Mouse (Mus musculus): Measurements from ENCODE around the gene Cep104. TPM values are rescaled to one million over a fixed set of nuclear protein-coding genes. Genes with fewer than 3 reads are reported as not detected.

Gene Cep104
- total RNA-seq (2014; rRNA removed) (11.2 and 11.7 TPM in 2 replicates), polyA plus RNA-seq (2015; fragmentation: Nextera tagmentation; extraction: Ambion mirVana) (11.6 and 13.9 TPM in 2 replicates)

GRCm38 (mm10) chr4:153974431-153975291 lies at the start of gene Cep104, which contains the start of gene Dffb:
TSS of gene Cep104 (plus strand) at chr4:153975194.
TSS of gene Dffb (minus strand) at chr4:153975126.
- ATAC-seq = peak; percentile 97
- peak within 1 kb of the TSS; percentile 79 for H3K9ac ChIP-seq (replicated peaks; ENCODE audit: low read length)
- peak within 1 kb of the TSS; percentile 81 for H3K4me3 ChIP-seq (ENCODE audit: low read length)
- peak; percentile 12; the same call in 1 of the 2 replicates for TF ChIP-seq CTCF (IDR thresholded peaks at IDR 0.05; ENCODE audit: low read depth)
- H3K4me2 ChIP-seq (ENCODE audit: low read depth, low read length) = peak within 1 kb of the TSS; percentile 95
- H3K27ac ChIP-seq = peak within 1 kb of the TSS; percentile 85
- H3K27me3 ChIP-seq (ENCODE audit: insufficient read depth, low read length) = no peaks in the 10 kb centered on the region
- H3K9me3 ChIP-seq (ENCODE audit: low read length) = no peaks in the 10 kb centered on the region
- peak; percentile 98 for DNase-seq (ENCODE audit: low spot score)
- H3K36me3 ChIP-seq (ENCODE audit: insufficient read depth, low read length) = peaks cover 22% of the 10 kb centered on the region
- H3K4me1 ChIP-seq (ENCODE audit: insufficient read depth, low read length) = peaks cover 7% of the 10 kb centered on the region
- 1% methylated on average over 67 of the region's 68 CpGs for WGBS

GRCm38 (mm10) chr4:153928772-153929299 lies 46.2 kb upstream of the Cep104 start:
- TF ChIP-seq CTCF (IDR thresholded peaks at IDR 0.05; ENCODE audit: low read depth) = no peak
- no peak overlapping the region for H3K4me2 ChIP-seq (ENCODE audit: low read depth, low read length)
- no peak overlapping the region for H3K27ac ChIP-seq
- ATAC-seq (no peak), DNase-seq (ENCODE audit: low spot score) (no peak)
- no peak overlapping the region for H3K9ac ChIP-seq (replicated peaks; ENCODE audit: low read length)
- H3K4me3 ChIP-seq (ENCODE audit: low read length) = no peak overlapping the region
- H3K9me3 ChIP-seq (ENCODE audit: low read length) = no peaks in the 10 kb centered on the region
- WGBS = 54% methylated on average over 11 of the region's 11 CpGs
- no peaks in the 10 kb centered on the region for H3K4me1 ChIP-seq (ENCODE audit: insufficient read depth, low read length)
- H3K36me3 ChIP-seq (ENCODE audit: insufficient read depth, low read length) = no peaks in the 10 kb centered on the region
- H3K27me3 ChIP-seq (ENCODE audit: insufficient read depth, low read length) = no peaks in the 10 kb centered on the region

- Histone ChIP-seq H3K4me3 (ENCODE audit: low read length) (no peak overlapping the region), H3K9me3 (ENCODE audit: low read length) (no peaks in the 10 kb centered on the region), H3K27ac (no peak overlapping the region), H3K4me1 (ENCODE audit: insufficient read depth, low read length) (no peaks in the 10 kb centered on the region), H3K4me2 (ENCODE audit: low read depth, low read length) (no peak overlapping the region), H3K36me3 (ENCODE audit: insufficient read depth, low read length) (no peaks in the 10 kb centered on the region), H3K9ac (replicated peaks; ENCODE audit: low read length) (no peak overlapping the region), H3K27me3 (ENCODE audit: insufficient read depth, low read length) (no peaks in the 10 kb centered on the region)
- no peak for ATAC-seq
- 61% methylated on average over 10 of the region's 10 CpGs for WGBS
- TF ChIP-seq CTCF (IDR thresholded peaks at IDR 0.05; ENCODE audit: low read depth) = no peak
- no peak for DNase-seq (ENCODE audit: low spot score)
These were observed 45.6 kb upstream of the Cep104 start for GRCm38 (mm10) chr4:153929425-153929824.

- no peaks in the 10 kb centered on the region for H3K27me3 ChIP-seq (ENCODE audit: insufficient read depth, low read length)
- no peak overlapping the region for H3K27ac ChIP-seq
- no peak overlapping the region for H3K4me2 ChIP-seq (ENCODE audit: low read depth, low read length)
- ATAC-seq = no peak
- no peaks in the 10 kb centered on the region for H3K9me3 ChIP-seq (ENCODE audit: low read length)
- H3K36me3 ChIP-seq (ENCODE audit: insufficient read depth, low read length) = no peaks in the 10 kb centered on the region
- H3K4me3 ChIP-seq (ENCODE audit: low read length) = no peak overlapping the region
- no peak overlapping the region for H3K9ac ChIP-seq (replicated peaks; ENCODE audit: low read length)
- peak; percentile 45 for DNase-seq (ENCODE audit: low spot score)
- 43% methylated on average over 4 of the region's 4 CpGs for WGBS
- TF ChIP-seq CTCF (IDR thresholded peaks at IDR 0.05; ENCODE audit: low read depth) = no peak
- H3K4me1 ChIP-seq (ENCODE audit: insufficient read depth, low read length) = no peaks in the 10 kb centered on the region
These were observed 45.1 kb upstream of the Cep104 start for GRCm38 (mm10) chr4:153929921-153930320.

- no peak overlapping the region for H3K9ac ChIP-seq (replicated peaks; ENCODE audit: low read length)
- ATAC-seq (peak; percentile 41; the same call in 1 of the 2 replicates), DNase-seq (ENCODE audit: low spot score) (peak; percentile 77)
- H3K9me3 ChIP-seq (ENCODE audit: low read length) = no peaks in the 10 kb centered on the region
- H3K4me2 ChIP-seq (ENCODE audit: low read depth, low read length) = no peak overlapping the region
- H3K36me3 ChIP-seq (ENCODE audit: insufficient read depth, low read length) = no peaks in the 10 kb centered on the region
- H3K27ac ChIP-seq = no peak overlapping the region
- no peaks in the 10 kb centered on the region for H3K27me3 ChIP-seq (ENCODE audit: insufficient read depth, low read length)
- H3K4me3 ChIP-seq (ENCODE audit: low read length) = no peak overlapping the region
- WGBS = 48% methylated on average over 4 of the region's 4 CpGs
- TF ChIP-seq CTCF (IDR thresholded peaks at IDR 0.05; ENCODE audit: low read depth) = peak; percentile 90
- H3K4me1 ChIP-seq (ENCODE audit: insufficient read depth, low read length) = 0 out of 2 replicates have a peak, but pooled peaks cover 4% of the 10 kb centered on the region
These were observed 31.8 kb upstream of the Cep104 start for GRCm38 (mm10) chr4:153943243-153943642.

- ATAC-seq (no peak), DNase-seq (ENCODE audit: low spot score) (no peak)
- no peak overlapping the region for H3K4me3 ChIP-seq (ENCODE audit: low read length)
- H3K27ac ChIP-seq = no peak overlapping the region
- H3K36me3 ChIP-seq (ENCODE audit: insufficient read depth, low read length) = no peaks in the 10 kb centered on the region
- no peak overlapping the region for H3K9ac ChIP-seq (replicated peaks; ENCODE audit: low read length)
- 40% methylated on average over 6 of the region's 6 CpGs for WGBS
- no peak overlapping the region for H3K4me2 ChIP-seq (ENCODE audit: low read depth, low read length)
- no peaks in the 10 kb centered on the region for H3K9me3 ChIP-seq (ENCODE audit: low read length)
- TF ChIP-seq CTCF (IDR thresholded peaks at IDR 0.05; ENCODE audit: low read depth) = no peak
- H3K4me1 ChIP-seq (ENCODE audit: insufficient read depth, low read length) = 0 out of 2 replicates have a peak, but pooled peaks cover 4% of the 10 kb centered on the region
- H3K27me3 ChIP-seq (ENCODE audit: insufficient read depth, low read length) = no peaks in the 10 kb centered on the region
These were observed 30.7 kb upstream of the Cep104 start for GRCm38 (mm10) chr4:153944261-153944660.

Data from hindbrain, postnatal 0 days (tissue).